Mouse (Mus musculus) cerebellum, postnatal 14 days (tissue): Measurements from ENCODE around the gene Erc2.

Source experiments
- DNase-seq, 2 experiments: peaks; one replicate each; pipeline ENCODE4 v3.0.0; 2021; ENCODE audit warnings: mixed read lengths in 2 of 2

The Erc2 gene

GRCm38 (mm10) chr14:28409796-28410347 lies 787.6 kb downstream of the Erc2 start:
- peak in 1 of 2 experiments; percentile 34 for DNase-seq

GRCm38 (mm10) chr14:28410789-28411225 lies 788.6 kb downstream of the Erc2 start:
- DNase-seq: no peak

- DNase-seq: no peak
Measured at GRCm38 (mm10) chr14:28412252-28412995, 790.2 kb downstream of the Erc2 start.

GRCm38 (mm10) chr14:28413516-28413915 lies 791.3 kb downstream of the Erc2 start:
- DNase-seq: no peak

- no peak for DNase-seq
Measured at GRCm38 (mm10) chr14:28417019-28417418, 794.8 kb downstream of the Erc2 start.

GRCm38 (mm10) chr14:28418497-28418896 lies 796.3 kb downstream of the Erc2 start:
- DNase-seq: no peak

- no peak for DNase-seq
Measured at GRCm38 (mm10) chr14:28419188-28419587, 797.0 kb downstream of the Erc2 start.

- DNase-seq: no peak
Measured at GRCm38 (mm10) chr14:28420596-28420995, 798.4 kb downstream of the Erc2 start.

- DNase-seq: no peak
Measured at GRCm38 (mm10) chr14:28426610-28427009, 804.4 kb downstream of the Erc2 start.

- DNase-seq: no peak
Measured at GRCm38 (mm10) chr14:28431703-28432309, 809.6 kb downstream of the Erc2 start.

GRCm38 (mm10) chr14:28434996-28435395 lies 812.8 kb downstream of the Erc2 start:
- no peak for DNase-seq

- DNase-seq: no peak
Measured at GRCm38 (mm10) chr14:28439171-28439570, 816.9 kb downstream of the Erc2 start.

- peak in 1 of 2 experiments; percentile 17 for DNase-seq
Measured at GRCm38 (mm10) chr14:28441240-28441967, 819.2 kb downstream of the Erc2 start.

- no peak for DNase-seq
Measured at GRCm38 (mm10) chr14:28443254-28443944, 821.2 kb downstream of the Erc2 start.

GRCm38 (mm10) chr14:28445737-28446136 lies 823.5 kb downstream of the Erc2 start:
- DNase-seq: no peak

GRCm38 (mm10) chr14:28451771-28452170 lies 829.5 kb downstream of the Erc2 start:
- no peak for DNase-seq

GRCm38 (mm10) chr14:28456372-28457076 lies 834.3 kb downstream of the Erc2 start:
- no peak for DNase-seq

- DNase-seq: no peak
Measured at GRCm38 (mm10) chr14:28457428-28457827, 835.2 kb downstream of the Erc2 start.

- DNase-seq: no peak
Measured at GRCm38 (mm10) chr14:28467956-28468355, 845.7 kb downstream of the Erc2 start.

- DNase-seq: no peak
Measured at GRCm38 (mm10) chr14:28469696-28470095, 847.5 kb downstream of the Erc2 start.

- DNase-seq: no peak
Measured at GRCm38 (mm10) chr14:28470212-28470611, 848.0 kb downstream of the Erc2 start.

- DNase-seq: no peak
Measured at GRCm38 (mm10) chr14:28475012-28475411, 852.8 kb downstream of the Erc2 start.
